8 mouse cellular contexts compared by ENCODE assay signal in the genomic region with DNA sequence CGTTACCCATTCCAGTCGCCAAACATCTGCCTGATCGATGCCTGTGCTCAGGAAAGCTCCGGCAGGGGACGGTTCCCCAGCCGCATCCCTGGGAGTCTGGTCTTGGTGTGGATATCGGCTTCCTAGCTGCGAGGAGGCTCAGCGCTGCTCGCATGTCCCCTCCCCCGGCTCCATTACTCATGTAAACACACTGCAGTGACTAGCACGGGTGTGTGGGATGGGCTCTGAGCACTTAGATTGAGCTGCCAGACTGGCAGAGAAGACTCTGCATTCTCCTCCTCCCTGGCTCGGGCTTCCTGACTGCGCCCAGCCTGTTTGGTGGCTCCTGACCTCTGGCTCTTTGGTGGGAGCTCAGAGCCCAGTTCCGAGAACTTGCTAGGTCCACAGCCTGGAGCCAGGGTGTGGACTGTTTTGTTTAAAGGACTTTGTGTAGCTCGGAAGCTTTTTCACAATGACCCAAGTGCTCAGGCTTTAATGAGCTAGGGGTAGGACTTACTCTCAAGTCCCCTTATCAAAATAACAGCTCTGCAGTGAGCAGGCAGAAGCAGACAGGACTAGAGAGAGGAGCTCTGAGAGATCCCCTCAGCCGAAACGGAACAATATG.
A peak's percentile ranks its signal among the peaks of the same experiment; 100 is the strongest.
DNase-seq lines count a peak whose midpoint lies in the region; ATAC-seq and TF ChIP-seq lines count a peak whose summit lies in the region.

No protein-coding gene starts in this region.

- TF ChIP-seq CTCF in liver, adult 2 months (IDR thresholded peaks at IDR 0.05; ENCODE audit: low read depth, low read length), result 0 out of 2 replicates have a peak, but pooled peaks have one; percentile 8
- TF ChIP-seq CTCF in midbrain, postnatal 0 days (IDR thresholded peaks at IDR 0.05), result no peak

- H3K36me3 ChIP-seq in forebrain, embryonic 12.5 days (replicated peaks), result 0 out of 2 replicates have a peak, but pooled peaks cover 5% of the 10 kb centered on the region
- peaks cover 16% of the 10 kb centered on the region; the same call in 1 of the 2 replicates for H3K36me3 ChIP-seq in heart, embryonic 15.5 days
- H3K36me3 ChIP-seq in liver, adult 2 months (ENCODE audit: control insufficient read depth, insufficient read depth, low read length), result peaks cover 30% of the 10 kb centered on the region
- H3K36me3 ChIP-seq in midbrain, postnatal 0 days (ENCODE audit: insufficient read depth, low read length), result no peaks in the 10 kb centered on the region
- H3K36me3 ChIP-seq in stomach, embryonic 15.5 days, result 0 out of 2 replicates have a peak, but pooled peaks cover 13% of the 10 kb centered on the region

- H3K4me2 ChIP-seq in forebrain, embryonic 12.5 days, result peak overlapping the region; percentile 64
- H3K4me2 ChIP-seq in heart, embryonic 15.5 days, result peak overlapping the region; percentile 59
- peak overlapping the region; percentile 68 for H3K4me2 ChIP-seq in midbrain, postnatal 0 days (ENCODE audit: low read depth, low read length, poor library complexity, severe bottlenecking)
- peak overlapping the region; percentile 66 for H3K4me2 ChIP-seq in stomach, embryonic 15.5 days

- peak; percentile 93 for TF ChIP-seq POLR2A in liver, adult 2 months (IDR thresholded peaks at IDR 0.05; ENCODE audit: extremely low read depth, insufficient read depth, low read length)

- ATAC-seq in CD4-positive, CD25-positive, alpha-beta regulatory T cell, adult 4 months, result peak; percentile 75
- ATAC-seq in forebrain, embryonic 12.5 days (ENCODE audit: low FRiP score), result peak; percentile 88
- peak; percentile 95 for ATAC-seq in heart, embryonic 15.5 days (replicated peaks; ENCODE audit: insufficient number of reproducible peaks, insufficient read depth, low FRiP score, low read depth)
- 0 out of 2 replicates have a peak, but pooled peaks have one; percentile 71 for ATAC-seq in midbrain, postnatal 0 days (ENCODE audit: low FRiP score)
- ATAC-seq in stomach, embryonic 15.5 days (ENCODE audit: insufficient read depth, low FRiP score, low read depth), result peak; percentile 90

- no peaks in the 10 kb centered on the region for H3K27me3 ChIP-seq in forebrain, embryonic 12.5 days
- no peaks in the 10 kb centered on the region for H3K27me3 ChIP-seq in heart, embryonic 15.5 days
- H3K27me3 ChIP-seq in liver, adult 2 months (ENCODE audit: control insufficient read depth, insufficient read depth, low read length), result no peaks in the 10 kb centered on the region
- no peaks in the 10 kb centered on the region for H3K27me3 ChIP-seq in midbrain, postnatal 0 days (ENCODE audit: insufficient read depth, low read length)
- no peaks in the 10 kb centered on the region for H3K27me3 ChIP-seq in stomach, embryonic 15.5 days (replicated peaks)

- H3K79me2 ChIP-seq in liver, adult 2 months (ENCODE audit: control insufficient read depth, insufficient read depth, low read length), result peaks cover 25% of the 10 kb centered on the region

- peaks cover 31% of the 10 kb centered on the region for H3K4me1 ChIP-seq in forebrain, embryonic 12.5 days
- H3K4me1 ChIP-seq in heart, embryonic 15.5 days (replicated peaks), result peaks cover 65% of the 10 kb centered on the region
- peaks cover 18% of the 10 kb centered on the region for H3K4me1 ChIP-seq in liver, adult 2 months (ENCODE audit: control insufficient read depth, insufficient read depth, low read length)
- peaks cover 7% of the 10 kb centered on the region; the same call in 1 of the 2 replicates for H3K4me1 ChIP-seq in midbrain, postnatal 0 days (ENCODE audit: insufficient read depth, low read length)
- H3K4me1 ChIP-seq in stomach, embryonic 15.5 days, result peaks cover 18% of the 10 kb centered on the region

- DNase-seq in cerebellum, adult 11 months, result peak; percentile 29
- peak; percentile 87 for DNase-seq in kidney, postnatal 10 days
- DNase-seq in liver, adult 2 months (ENCODE audit: extremely low read depth, low read depth, low spot score), result peak; percentile 97
- DNase-seq in midbrain, postnatal 0 days (ENCODE audit: low spot score), result peak; percentile 79

- under 1% methylated on average over 18 of the region's 18 CpGs for WGBS in forebrain, embryonic 12.5 days
- 2% methylated on average over 18 of the region's 18 CpGs for WGBS in heart, embryonic 15.5 days
- 3% methylated on average over 18 of the region's 18 CpGs for WGBS in liver, adult 2 months
- WGBS in midbrain, postnatal 0 days, result 5% methylated on average over 18 of the region's 18 CpGs
- 3% methylated on average over 18 of the region's 18 CpGs for WGBS in stomach, embryonic 15.5 days

- peak overlapping the region; percentile 81 for H3K27ac ChIP-seq in forebrain, embryonic 12.5 days
- peak overlapping the region; percentile 94 for H3K27ac ChIP-seq in heart, embryonic 15.5 days
- H3K27ac ChIP-seq in liver, adult 2 months (replicated peaks; ENCODE audit: insufficient read depth, low read depth, low read length), result peak overlapping the region; percentile 95
- H3K27ac ChIP-seq in midbrain, postnatal 0 days (ENCODE audit: low read depth, low read length), result peak overlapping the region; percentile 47; the same call in 1 of the 2 replicates
- H3K27ac ChIP-seq in stomach, embryonic 15.5 days, result peak overlapping the region; percentile 88

- H3K9ac ChIP-seq in forebrain, embryonic 12.5 days, result peak overlapping the region; percentile 39
- peak overlapping the region; percentile 68 for H3K9ac ChIP-seq in heart, embryonic 15.5 days
- H3K9ac ChIP-seq in liver, adult 2 months (ENCODE audit: low read depth, low read length), result peak overlapping the region; percentile 88
- H3K9ac ChIP-seq in midbrain, postnatal 0 days (replicated peaks; ENCODE audit: low read length, poor library complexity, severe bottlenecking), result 0 out of 2 replicates have a peak overlapping the region, but pooled peaks have one; percentile 42
- peak overlapping the region; percentile 17; the same call in 1 of the 2 replicates for H3K9ac ChIP-seq in stomach, embryonic 15.5 days

- H3K9me3 ChIP-seq in forebrain, embryonic 12.5 days, result 0 out of 2 replicates have a peak, but pooled peaks cover 2% of the 10 kb centered on the region
- H3K9me3 ChIP-seq in heart, embryonic 15.5 days (replicated peaks), result no peaks in the 10 kb centered on the region
- H3K9me3 ChIP-seq in midbrain, postnatal 0 days (ENCODE audit: low read length), result no peaks in the 10 kb centered on the region
- no peaks in the 10 kb centered on the region for H3K9me3 ChIP-seq in stomach, embryonic 15.5 days

- H3K4me3 ChIP-seq in forebrain, embryonic 12.5 days (replicated peaks), result peak overlapping the region; percentile 33
- peak overlapping the region; percentile 65 for H3K4me3 ChIP-seq in heart, embryonic 15.5 days
- peak overlapping the region; percentile 88 for H3K4me3 ChIP-seq in liver, adult 2 months (ENCODE audit: insufficient read depth, low read depth, low read length)
- peak overlapping the region; percentile 36 for H3K4me3 ChIP-seq in midbrain, postnatal 0 days (ENCODE audit: low read depth, low read length)
- H3K4me3 ChIP-seq in stomach, embryonic 15.5 days (replicated peaks), result peak overlapping the region; percentile 43

Comparison
In these comparisons a context has a peak if more than half of its experiments do, and no peak if none do; other contexts are left out.
1. Peak in every context shown above with its lines: DNase-seq, ATAC-seq, H3K4me3 ChIP-seq and H3K27ac ChIP-seq.
2. DNase-seq: peak in every context shown above with its lines; median percentile 97 in liver, adult 2 months; 87 in kidney, postnatal 10 days; 79 in midbrain, postnatal 0 days; 29 in cerebellum, adult 11 months.
3. H3K4me3 ChIP-seq: peak in every context shown above with its lines; median percentile 88 in liver, adult 2 months; 65 in heart, embryonic 15.5 days; 43 in stomach, embryonic 15.5 days; 36 in midbrain, postnatal 0 days; 33 in forebrain, embryonic 12.5 days.
4. H3K9ac ChIP-seq: peak in every context shown above with its lines; median percentile 88 in liver, adult 2 months; 68 in heart, embryonic 15.5 days; 42 in midbrain, postnatal 0 days; 39 in forebrain, embryonic 12.5 days; 17 in stomach, embryonic 15.5 days.